Comparison of ENCODE assay signal across 12 mouse cellular contexts in the genomic region with DNA sequence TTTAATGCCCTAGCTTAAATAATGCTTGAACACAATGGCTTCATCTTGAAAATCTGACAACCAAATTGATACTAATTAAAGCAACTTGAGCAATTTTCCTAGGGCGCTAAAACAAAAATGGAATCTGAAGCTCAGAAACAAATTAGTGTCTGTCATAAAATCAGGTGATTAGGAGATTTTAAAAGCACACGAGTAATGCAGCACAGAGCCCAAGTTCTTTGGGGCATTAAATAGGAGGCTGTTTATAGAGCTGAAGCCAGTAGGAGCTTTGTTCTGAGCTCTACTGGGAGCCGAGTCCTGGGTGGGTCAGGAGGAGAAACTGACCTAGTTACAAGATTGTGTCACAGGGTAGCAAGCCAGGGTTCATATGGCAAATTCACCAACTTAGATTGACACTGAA.
"Had no signal": no experiment of that assay in that cellular context is flagged by ENCODE, and none has a peak within 500 bp of the region (broad histone marks: within the 10 kb centered on the region; RNA-seq: fewer than 3 reads in every experiment).

No protein-coding gene starts in this region.

- DNase-seq: kidney, adult 8-10 months; kidney, postnatal 25 days; left cerebral cortex, postnatal 4 days; lung, embryonic 14.5 days; lung, postnatal 10 days; lung, postnatal 4 days; midbrain, embryonic 14.5 days; thymus, postnatal 36 days had no signal

- H3K9me3 ChIP-seq: limb, embryonic 13.5 days; midbrain, embryonic 10.5 days; neural tube, embryonic 13.5 days had no signal

- H3K4me2 ChIP-seq: limb, embryonic 13.5 days; lung, embryonic 14.5 days; neural tube, embryonic 13.5 days had no signal

- H3K4me3 ChIP-seq: limb, embryonic 13.5 days; midbrain, embryonic 10.5 days; neural tube, embryonic 13.5 days had no signal

- H3K27me3 ChIP-seq: limb, embryonic 13.5 days; neural tube, embryonic 13.5 days had no signal

- H3K9ac ChIP-seq: limb, embryonic 13.5 days; liver, embryonic 14.5 days; lung, embryonic 14.5 days; neural tube, embryonic 13.5 days had no signal

- H3K36me3 ChIP-seq: limb, embryonic 13.5 days; midbrain, embryonic 10.5 days; neural tube, embryonic 13.5 days had no signal

- H3K27ac ChIP-seq: limb, embryonic 13.5 days; liver, embryonic 14.5 days; midbrain, embryonic 10.5 days; neural tube, embryonic 13.5 days had no signal
